Mouse (Mus musculus) A20 (cell line): ENCODE data around the gene Mospd3.
A peak's percentile ranks its signal among the peaks of the same experiment; 100 is the strongest.
"Not testable (repeated sequence)": the region's sequence is repeated elsewhere in the genome, so short reads cannot be mapped to it uniquely, and the experiment has no call there.

ENCODE experiments used
- DNase-seq: peaks from one replicate; pipeline ENCODE4 v3.0.0-alpha.2; 2011; ENCODE audit warnings: low read depth, low spot score

The Mospd3 gene

GRCm38 (mm10) chr5:137615347-137615746, 14.5 kb upstream of the Mospd3 start:
- DNase-seq: no peak

- not testable (repeated sequence) for DNase-seq
These were observed 14.1 kb upstream of the Mospd3 start for GRCm38 (mm10) chr5:137614921-137615320.

- no peak for DNase-seq
These were observed 12.7 kb upstream of the Mospd3 start, which contains the start of gene Pcolce for GRCm38 (mm10) chr5:137613550-137613949. Gene Pcolce, minus strand, starts transcription at chr5:137613784.

- no peak for DNase-seq
These were observed 12.2 kb upstream of the Mospd3 start for GRCm38 (mm10) chr5:137613076-137613475.

- no peak for DNase-seq
These were observed 10.4 kb upstream of the Mospd3 start for GRCm38 (mm10) chr5:137611245-137611602.

GRCm38 (mm10) chr5:137610548-137611244, 9.8 kb upstream of the Mospd3 start:
- no peak for DNase-seq

GRCm38 (mm10) chr5:137610056-137610455, 9.2 kb upstream of the Mospd3 start:
- DNase-seq: no peak

- no peak for DNase-seq
These were observed 8.4 kb upstream of the Mospd3 start for GRCm38 (mm10) chr5:137609292-137609691.

- DNase-seq: no peak
These were observed 7.9 kb upstream of the Mospd3 start for GRCm38 (mm10) chr5:137608654-137609190.

GRCm38 (mm10) chr5:137607860-137608653, 7.2 kb upstream of the Mospd3 start:
- DNase-seq: no peak

GRCm38 (mm10) chr5:137601365-137601729, 489 bp upstream of the Mospd3 start:
- no peak for DNase-seq

- DNase-seq: no peak
These were observed 608 bp downstream of the Mospd3 start for GRCm38 (mm10) chr5:137600281-137600618.

- DNase-seq: no peak
These were observed 1.3 kb downstream of the Mospd3 start for GRCm38 (mm10) chr5:137599600-137599999.

GRCm38 (mm10) chr5:137598100-137598826, 2.6 kb downstream of the Mospd3 start:
- no peak for DNase-seq

GRCm38 (mm10) chr5:137597625-137598024, 3.2 kb downstream of the Mospd3 start:
- DNase-seq: peak; percentile 72

- DNase-seq: peak; percentile 88
These were observed 4.1 kb downstream of the Mospd3 start for GRCm38 (mm10) chr5:137596601-137597261.

- peak; percentile 70 for DNase-seq
These were observed 4.9 kb downstream of the Mospd3 start for GRCm38 (mm10) chr5:137595921-137596320.

GRCm38 (mm10) chr5:137590507-137590906, 10.4 kb downstream of the Mospd3 start:
- no peak for DNase-seq

GRCm38 (mm10) chr5:137584976-137585375, 15.9 kb downstream of the Mospd3 start:
- peak; percentile 61 for DNase-seq

- DNase-seq: no peak
These were observed 17.1 kb downstream of the Mospd3 start for GRCm38 (mm10) chr5:137583670-137584169.

GRCm38 (mm10) chr5:137582702-137583101, 18.2 kb downstream of the Mospd3 start:
- DNase-seq: no peak
